Mouse (Mus musculus) kidney, adult 8-10 months (tissue): ENCODE measurements at regions not wholly inside any gene's neighbourhood (a gene's known extent, or its start where the extent isn't known, plus 50 kb on each side); places are given as distances from the start of the nearest gene placed in this dataset.

Experiments
- DNase-seq, 2 experiments: peaks; one replicate each; pipeline ENCODE4 v3.0.0; 2022

- DNase-seq, result peak; percentile 4 to 9
Observed at GRCm38 (mm10) chr14:39532689-39533088, 59.8 kb upstream of the Nrg3 start.
